Mouse (Mus musculus): ENCODE data around the gene Papss2.

DNA sequence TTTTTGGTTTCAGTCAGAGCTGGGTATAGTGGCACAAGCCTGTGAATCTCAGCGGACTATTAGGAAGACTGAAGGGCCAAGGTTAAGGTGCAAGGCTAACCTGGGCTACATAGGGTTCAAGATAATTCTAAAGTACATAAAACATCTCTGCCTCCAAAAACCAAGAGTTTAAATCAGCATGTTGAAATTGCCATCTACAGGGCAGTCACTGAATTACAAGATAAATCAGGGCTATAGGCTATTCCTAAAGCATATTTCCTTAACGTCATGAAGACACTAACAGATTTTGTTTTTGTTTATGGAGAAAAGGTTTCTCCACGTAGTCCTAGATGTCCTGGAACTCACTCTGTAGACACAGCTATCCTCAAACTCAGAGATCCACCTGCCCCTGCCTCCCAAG lies 114.7 kb downstream of the Papss2 start:
- no peak for TF ChIP-seq POLR2A (IDR thresholded peaks at IDR 0.05; ENCODE audit: borderline replicate concordance, extremely low read depth, insufficient read depth, insufficient read length, poor library complexity, severe bottlenecking)
- no peak for TF ChIP-seq CTCF (IDR thresholded peaks at IDR 0.05; ENCODE audit: borderline replicate concordance, extremely low read depth, insufficient read depth, insufficient read length)

Measured in brain, embryonic 14.5 days (tissue).